Mouse (Mus musculus) megakaryocyte, embryonic 14.5 days (primary cell): ENCODE results near the gene Kif21a.

ENCODE experiments used
- FLI1 ChIP-seq: IDR thresholded peaks from 2 replicates; pipeline ENCODE4 v1.6.1; 2012; ENCODE audit warnings: low read length, inconsistent platforms, mixed read lengths
- GATA1 ChIP-seq: IDR thresholded peaks from 3 replicates; pipeline ENCODE4 v1.6.1; 2012; ENCODE audit warnings: mixed read lengths, low read length, inconsistent platforms, borderline replicate concordance

- TF ChIP-seq GATA1 (no peak), FLI1 (no peak)
These were observed 30.9 kb downstream of the Kif21a start for GRCm38 (mm10) chr15:91018861-91019187.
